Mouse (Mus musculus) forebrain, postnatal 0 days (tissue): Measurements from ENCODE around the gene Midn. TPM values are rescaled to one million over a fixed set of nuclear protein-coding genes. Genes with fewer than 3 reads are reported as not detected.

ENCODE experiments used
- ATAC-seq: fragments of 200-750 bp; cut with Nextera tagmentation; 2 replicates; pipeline ENCODE4 v1.8.0; 2017; ENCODE audit warnings: mild to moderate bottlenecking, moderate library complexity
- DNase-seq: peaks from one replicate; pipeline ENCODE4 v3.0.0-alpha.2; 2015
- H3K27ac ChIP-seq: fragments of 300-500 bp; sonication (generic); 2 replicates; pipeline ENCODE4 v1.5.1; 2014; ENCODE audit warnings: low read depth, mild to moderate bottlenecking, antibody characterized with exemption, low read length, moderate library complexity, mixed read lengths
- H3K27me3 ChIP-seq: fragments of 300-500 bp; sonication (generic); 2 replicates; pipeline ENCODE4 v1.6.1; 2014; ENCODE audit warnings: mild to moderate bottlenecking, low read length, mixed read lengths; ENCODE audit not compliant: insufficient read depth
- H3K36me3 ChIP-seq: fragments of 300-500 bp; sonication (generic); 2 replicates; pipeline ENCODE4 v1.6.1; 2014; ENCODE audit warnings: mild to moderate bottlenecking, moderate library complexity; ENCODE audit not compliant: insufficient read depth
- H3K4me1 ChIP-seq: fragments of 300-500 bp; sonication (generic); 2 replicates; pipeline ENCODE4 v1.6.1; 2014; ENCODE audit warnings: antibody characterized with exemption; ENCODE audit not compliant: insufficient read depth
- H3K4me2 ChIP-seq: fragments of 300-500 bp; sonication (generic); 2 replicates; pipeline ENCODE4 v1.6.1; 2014; ENCODE audit warnings: low read depth, mild to moderate bottlenecking, moderate library complexity
- H3K4me3 ChIP-seq: fragments of 300-500 bp; sonication (generic); 2 replicates; pipeline ENCODE4 v1.5.1; 2014; ENCODE audit warnings: low read depth, low read length, mixed read lengths
- H3K9ac ChIP-seq: fragments of 300-500 bp; sonication (generic); 2 replicates; pipeline ENCODE4 v1.6.1; 2014; ENCODE audit warnings: mild to moderate bottlenecking
- H3K9me3 ChIP-seq: fragments of 300-500 bp; sonication (generic); 2 replicates; pipeline ENCODE4 v1.6.1; 2016; ENCODE audit warnings: low read length
- CTCF ChIP-seq: sonication (generic); IDR thresholded peaks from 2 replicates; pipeline ENCODE4 v1.5.1; 2016; ENCODE audit warnings: antibody characterized with exemption, control low read depth, low read depth
- WGBS: fragments of 180-500 bp; shearing (Covaris S2); extraction: QIAGEN DNeasy Blood & Tissue Kit; methylation state at CpG from one replicate; pipeline ENCODE4 v1.1.7; 2014; 5-methylcytosine and 5-hydroxymethylcytosine counted together
- polyA plus RNA-seq: library from polyadenylated mRNA; unstranded; fragments of >200 nt; fragmentation: Nextera tagmentation; extraction: Ambion mirVana; gene quantifications from 2 replicates; pipeline ENCODE4 v1.2.1, GENCODE M21; 2015
- total RNA-seq: library from RNA; depleted of rRNA; stranded (reverse); fragments of >200 nt; gene quantifications from 2 replicates; pipeline ENCODE4 v1.2.3, GENCODE M21; 2014

Midn gene
- total and polyA plus RNA-seq, 2 experiments from 2014 or later, result 19.3 to 120 TPM

DNA sequence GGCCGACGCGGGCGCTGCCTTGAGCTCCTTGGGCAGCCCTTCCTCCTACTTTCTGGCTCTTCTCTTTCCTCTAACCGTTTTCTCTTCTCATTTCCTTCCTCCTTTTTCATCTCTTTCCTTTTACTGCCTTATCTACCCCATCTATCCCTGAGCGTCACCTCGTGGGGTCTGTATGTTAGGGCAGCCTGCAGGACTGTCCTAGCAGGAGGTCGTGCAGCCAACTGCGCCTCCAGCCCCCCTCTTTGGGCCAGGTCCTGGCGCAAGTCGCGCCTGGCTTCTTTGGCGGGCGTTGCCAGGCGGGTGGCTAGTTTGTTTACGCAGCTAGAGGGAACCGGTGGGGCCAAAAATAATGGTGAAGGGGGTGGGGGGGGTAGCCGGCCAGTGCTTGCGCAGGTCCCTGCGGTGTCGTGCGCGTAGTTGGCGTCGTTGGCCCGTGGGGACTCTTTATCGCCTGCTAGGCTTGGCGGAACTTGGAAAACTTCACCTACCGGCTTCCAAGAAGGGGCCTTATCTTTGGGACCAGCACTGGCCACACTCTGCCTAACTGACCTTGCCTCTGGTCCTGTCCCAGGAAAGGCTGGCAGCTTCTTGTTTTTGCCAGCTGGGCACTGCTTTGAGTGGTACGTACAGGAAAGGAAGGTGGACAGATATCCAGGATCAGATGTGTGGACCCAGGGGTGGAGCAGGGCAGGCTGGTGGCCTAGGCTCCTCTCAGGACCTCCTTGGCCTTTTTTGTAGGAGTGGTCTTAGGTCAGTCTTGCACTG is 31.0 kb upstream of the Midn start:
- Histone ChIP-seq H3K9ac (peak overlapping the region; percentile 74), H3K36me3 (peaks cover 8% of the 10 kb centered on the region; the same call in 1 of the 2 replicates), H3K27me3 (no peaks in the 10 kb centered on the region), H3K27ac (no peak overlapping the region), H3K4me3 (peak overlapping the region; percentile 92), H3K4me1 (peaks cover 17% of the 10 kb centered on the region), H3K9me3 (no peaks in the 10 kb centered on the region), H3K4me2 (peak overlapping the region; percentile 74)
- TF ChIP-seq CTCF, result peak; percentile 26; the same call in 1 of the 2 replicates
- WGBS, result 7% methylated on average over 30 of the region's 30 CpGs
- ATAC-seq, result no peak
- DNase-seq, result no peak

- DNase-seq (no peak), ATAC-seq (no peak)
- 40% methylated on average over 1 of the region's 1 CpGs for WGBS
- Histone ChIP-seq H3K4me3 (peak overlapping the region; percentile 92), H3K36me3 (peaks cover 8% of the 10 kb centered on the region; the same call in 1 of the 2 replicates), H3K27me3 (no peaks in the 10 kb centered on the region), H3K27ac (no peak overlapping the region), H3K9me3 (no peaks in the 10 kb centered on the region), H3K4me1 (peaks cover 17% of the 10 kb centered on the region), H3K4me2 (peak overlapping the region; percentile 74), H3K9ac (peak overlapping the region; percentile 74)
- TF ChIP-seq CTCF, result no peak
Measured at GRCm38 (mm10) chr10:80117736-80118135, 30.3 kb upstream of the Midn start.

GRCm38 (mm10) chr10:80118552-80118951 is 29.5 kb upstream of the Midn start:
- H3K27me3 ChIP-seq, result no peaks in the 10 kb centered on the region
- H3K27ac ChIP-seq, result no peak overlapping the region
- H3K36me3 ChIP-seq, result peaks cover 8% of the 10 kb centered on the region; the same call in 1 of the 2 replicates
- ATAC-seq, result no peak
- H3K4me2 ChIP-seq, result peak overlapping the region; percentile 74; the same call in 1 of the 2 replicates
- no peak for TF ChIP-seq CTCF
- H3K9ac ChIP-seq, result peak overlapping the region; percentile 22; the same call in 1 of the 2 replicates
- no peak for DNase-seq
- H3K4me1 ChIP-seq, result peaks cover 17% of the 10 kb centered on the region
- 30% methylated on average over 6 of the region's 6 CpGs for WGBS
- H3K4me3 ChIP-seq, result no peak overlapping the region
- H3K9me3 ChIP-seq, result no peaks in the 10 kb centered on the region

- peaks cover 17% of the 10 kb centered on the region for H3K4me1 ChIP-seq
- no peak for TF ChIP-seq CTCF
- no peaks in the 10 kb centered on the region for H3K9me3 ChIP-seq
- H3K27ac ChIP-seq, result no peak overlapping the region
- WGBS, result 46% methylated on average over 2 of the region's 2 CpGs
- no peak overlapping the region for H3K4me3 ChIP-seq
- H3K27me3 ChIP-seq, result no peaks in the 10 kb centered on the region
- no peak overlapping the region for H3K9ac ChIP-seq
- no peak for ATAC-seq
- no peak overlapping the region for H3K4me2 ChIP-seq
- no peak for DNase-seq
- peaks cover 12% of the 10 kb centered on the region for H3K36me3 ChIP-seq
Measured at GRCm38 (mm10) chr10:80120146-80120545, 27.9 kb upstream of the Midn start.

DNA sequence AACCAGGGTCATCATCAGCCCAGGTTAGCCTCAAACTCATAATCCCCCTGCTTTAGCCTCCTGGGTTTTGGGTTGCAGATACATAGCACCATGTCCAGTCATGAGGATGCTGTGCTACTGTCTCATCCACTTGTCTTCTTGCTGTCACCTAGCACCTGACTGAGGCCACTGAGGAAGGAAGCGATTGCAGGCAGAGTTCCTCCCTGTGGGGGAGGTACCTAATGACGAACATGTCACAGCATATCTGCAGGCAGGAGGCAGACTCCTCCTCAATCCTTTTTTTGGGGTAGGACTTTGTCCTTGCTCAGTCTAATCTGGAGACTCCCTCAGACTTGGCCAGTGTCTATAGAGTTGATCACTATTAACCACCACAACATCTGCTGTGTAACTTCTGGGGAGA is 26.4 kb upstream of the Midn start:
- DNase-seq, result no peak
- TF ChIP-seq CTCF, result no peak
- H3K4me3 ChIP-seq, result no peak overlapping the region
- no peak overlapping the region for H3K27ac ChIP-seq
- H3K4me1 ChIP-seq, result peaks cover 16% of the 10 kb centered on the region
- no peaks in the 10 kb centered on the region for H3K9me3 ChIP-seq
- 83% methylated on average over 2 of the region's 2 CpGs for WGBS
- no peak overlapping the region for H3K4me2 ChIP-seq
- no peak overlapping the region for H3K9ac ChIP-seq
- H3K27me3 ChIP-seq, result no peaks in the 10 kb centered on the region
- H3K36me3 ChIP-seq, result peaks cover 21% of the 10 kb centered on the region
- ATAC-seq, result no peak

DNA sequence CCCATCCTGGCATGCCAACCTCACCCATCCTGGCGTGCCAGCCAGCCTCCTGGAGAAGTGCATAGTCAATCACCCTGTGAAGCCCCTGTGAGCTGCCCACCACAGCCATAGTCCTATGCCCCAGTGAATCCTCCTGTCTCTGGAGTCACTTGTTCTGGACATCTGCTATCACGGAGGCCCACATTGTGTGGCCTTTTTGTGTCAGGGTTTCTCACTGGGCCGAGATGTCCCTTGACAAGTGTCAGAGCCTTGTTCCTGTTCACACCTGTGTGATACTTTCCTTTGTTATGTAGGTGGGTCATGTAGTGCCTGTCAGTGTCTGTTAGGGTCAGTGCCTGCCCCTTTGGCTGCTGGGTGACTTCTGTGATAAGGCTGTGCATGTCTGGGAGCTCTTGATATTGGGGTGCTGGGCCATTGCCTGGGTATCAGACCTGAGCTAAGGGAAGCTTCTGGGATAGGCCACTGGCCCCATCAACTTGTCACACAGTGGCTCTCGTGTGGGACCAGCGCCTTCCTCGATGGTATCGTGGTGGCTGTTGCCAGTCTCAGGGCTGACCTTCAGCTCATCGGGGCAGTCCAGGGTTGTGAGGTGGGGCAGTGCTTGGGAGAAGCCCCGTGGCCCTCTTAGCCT is 24.0 kb upstream of the Midn start:
- Histone ChIP-seq H3K36me3 (peaks cover 41% of the 10 kb centered on the region), H3K9me3 (no peaks in the 10 kb centered on the region), H3K27me3 (no peaks in the 10 kb centered on the region), H3K4me2 (no peak overlapping the region), H3K4me3 (no peak overlapping the region), H3K4me1 (no peaks in the 10 kb centered on the region), H3K9ac (no peak overlapping the region), H3K27ac (no peak overlapping the region)
- DNase-seq (no peak), ATAC-seq (no peak)
- no peak for TF ChIP-seq CTCF
- WGBS, result 88% methylated on average over 9 of the region's 9 CpGs

DNA sequence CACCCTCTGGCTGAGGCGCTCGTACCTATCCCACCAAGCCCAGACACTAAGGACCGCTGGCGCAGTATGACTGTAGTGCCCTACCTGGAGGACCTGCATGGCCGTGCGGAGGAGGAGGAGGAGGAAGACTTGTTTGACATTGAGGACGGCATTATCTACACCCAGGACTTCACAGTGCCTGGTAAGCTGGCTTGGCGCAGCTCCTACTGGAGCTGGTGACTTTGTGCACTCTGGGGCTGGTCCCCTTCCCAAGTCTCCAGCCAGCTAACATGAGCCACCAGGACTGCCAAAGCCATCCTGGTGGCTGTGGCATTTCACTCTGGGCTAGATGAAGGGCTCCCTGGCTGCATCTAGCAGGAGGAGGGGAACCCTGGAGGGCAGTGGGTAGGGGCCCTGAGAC is 20.2 kb upstream of the Midn start:
- H3K9ac ChIP-seq, result no peak overlapping the region
- WGBS, result 94% methylated on average over 8 of the region's 8 CpGs
- H3K27ac ChIP-seq, result no peak overlapping the region
- H3K36me3 ChIP-seq, result peaks cover 73% of the 10 kb centered on the region
- H3K4me2 ChIP-seq, result no peak overlapping the region
- ATAC-seq, result no peak
- DNase-seq, result no peak
- no peaks in the 10 kb centered on the region for H3K9me3 ChIP-seq
- no peak for TF ChIP-seq CTCF
- no peak overlapping the region for H3K4me3 ChIP-seq
- H3K27me3 ChIP-seq, result no peaks in the 10 kb centered on the region
- no peaks in the 10 kb centered on the region for H3K4me1 ChIP-seq
